Mouse (Mus musculus): ENCODE data around the gene Glra4.
"Not testable (repeated sequence)": the region's sequence is repeated elsewhere in the genome, so short reads cannot be mapped to it uniquely, and the experiment has no call there.

The Glra4 gene

GRCm38 (mm10) chrX:136732016-136732415, 47.9 kb downstream of the Glra4 start:
- DNase-seq (ENCODE audit: low spot score in 2 of 2), result no peak

DNA sequence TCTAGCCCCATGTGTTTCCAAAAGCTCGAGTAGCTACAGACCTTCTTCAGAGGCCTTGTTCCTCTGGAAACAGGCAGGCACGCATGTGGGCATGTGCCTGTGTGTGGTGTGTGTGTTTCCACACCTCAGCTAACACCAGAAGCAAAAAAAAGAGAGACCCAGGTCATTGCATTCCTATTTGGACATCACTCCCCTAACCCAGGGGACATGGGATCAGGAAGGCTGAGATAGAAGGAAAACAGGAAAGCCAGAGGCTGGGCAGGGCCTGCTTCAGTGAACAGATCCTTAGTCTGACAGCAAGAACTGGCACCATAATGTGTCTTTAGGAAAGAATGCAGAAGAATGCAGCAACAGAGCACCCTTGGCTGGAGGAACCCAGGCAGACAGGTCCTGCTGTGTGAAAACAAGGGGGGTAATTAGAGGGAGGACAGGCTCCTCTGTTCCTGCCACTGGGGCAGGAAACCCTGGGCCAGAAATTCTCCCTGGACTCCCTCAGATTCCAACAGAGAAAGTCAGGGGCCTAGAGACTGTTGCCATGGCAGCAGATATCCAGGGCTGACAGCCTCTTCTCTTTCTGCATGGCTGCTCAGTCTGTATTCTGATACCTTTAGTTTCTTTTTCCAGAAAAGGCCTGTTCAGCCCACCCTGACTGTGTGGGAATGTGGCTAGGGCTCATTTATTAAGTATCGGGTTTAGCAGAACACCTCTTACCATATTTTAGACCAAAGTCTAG, 65.0 kb downstream of the Glra4 start:
- DNase-seq (ENCODE audit: low spot score in 2 of 2), result not testable (repeated sequence)

- DNase-seq (ENCODE audit: low spot score in 2 of 2), result no peak
These were observed 71.2 kb downstream of the Glra4 start for GRCm38 (mm10) chrX:136708782-136709181.

GRCm38 (mm10) chrX:136708168-136708681, 71.7 kb downstream of the Glra4 start:
- peak; percentile 9 to 10 for DNase-seq (ENCODE audit: low spot score in 2 of 2)
